Mouse (Mus musculus) embryonic fibroblast, embryonic 13.5 days (primary cell): ENCODE data around the gene Rabgef1.

Experiments
- CTCF ChIP-seq: IDR thresholded peaks from 2 replicates; pipeline ENCODE4 v1.5.1; 2011; ENCODE audit warnings: mild to moderate bottlenecking, control low read depth, low read length, moderate library complexity, borderline replicate concordance; ENCODE audit not compliant: insufficient read depth
- POLR2A ChIP-seq: IDR thresholded peaks from 2 replicates; pipeline ENCODE4 v1.6.1; 2011; ENCODE audit warnings: low read depth, mild to moderate bottlenecking, control low read depth, low read length, moderate library complexity

- no peak for TF ChIP-seq POLR2A
- no peak for TF ChIP-seq CTCF
These were observed 49.2 kb upstream of the Rabgef1 start for GRCm38 (mm10) chr5:130122355-130122754.
